Mouse (Mus musculus) thymus, adult 2 months (tissue): ENCODE measurements at regions not wholly inside any gene's neighbourhood (a gene's known extent, or its start where the extent isn't known, plus 50 kb on each side); places are given as distances from the start of the nearest gene placed in this dataset.

Source experiments
- DNase-seq: peaks from one replicate; pipeline ENCODE4 v3.0.0; 2021
- H3K27ac ChIP-seq: fragments of 200-500 bp; 2 replicates; pipeline ENCODE4 v1.5.1; 2012; ENCODE audit warnings: low read length, control low read depth; ENCODE audit not compliant: control insufficient read depth, insufficient read depth
- H3K27me3 ChIP-seq: fragments of 200-500 bp; 2 replicates; pipeline ENCODE4 v1.6.1; 2012; ENCODE audit warnings: mild to moderate bottlenecking, low read length, moderate library complexity, mixed read lengths; ENCODE audit not compliant: control insufficient read depth, insufficient read depth
- H3K36me3 ChIP-seq: fragments of 200-500 bp; 2 replicates; pipeline ENCODE4 v1.6.1; 2012; ENCODE audit warnings: mild to moderate bottlenecking, low read length, moderate library complexity; ENCODE audit not compliant: control insufficient read depth, insufficient read depth
- H3K4me1 ChIP-seq: fragments of 200-500 bp; replicated peaks from 2 replicates; pipeline ENCODE4 v1.6.1; 2012; ENCODE audit warnings: low read length; ENCODE audit not compliant: control insufficient read depth, insufficient read depth
- H3K4me3 ChIP-seq: fragments of 200-500 bp; 2 replicates; pipeline ENCODE4 v1.5.1; 2012; ENCODE audit warnings: mild to moderate bottlenecking, low read length, control low read depth, moderate library complexity; ENCODE audit not compliant: control insufficient read depth, insufficient read depth
- CTCF ChIP-seq: fragments of 200-500 bp; IDR thresholded peaks from 2 replicates; pipeline ENCODE4 v1.5.1; 2012; ENCODE audit warnings: mild to moderate bottlenecking, control low read depth, low read length, moderate library complexity, borderline replicate concordance; ENCODE audit not compliant: control insufficient read depth, poor library complexity, insufficient read depth; ENCODE audit errors: extremely low read depth
- POLR2A ChIP-seq: fragments of 200-500 bp; IDR thresholded peaks from 2 replicates; pipeline ENCODE4 v1.6.1; 2012; ENCODE audit warnings: mild to moderate bottlenecking, low read length, control low read depth, moderate library complexity; ENCODE audit not compliant: control insufficient read depth, poor library complexity, insufficient read depth; ENCODE audit errors: extremely low read depth
- whole genome bisulfite sequencing: fragments of 180-500 bp; shearing (Covaris S2); methylation state at CpG from one replicate; pipeline ENCODE4 v1.1.7; 2018; 5-methylcytosine and 5-hydroxymethylcytosine counted together

DNA sequence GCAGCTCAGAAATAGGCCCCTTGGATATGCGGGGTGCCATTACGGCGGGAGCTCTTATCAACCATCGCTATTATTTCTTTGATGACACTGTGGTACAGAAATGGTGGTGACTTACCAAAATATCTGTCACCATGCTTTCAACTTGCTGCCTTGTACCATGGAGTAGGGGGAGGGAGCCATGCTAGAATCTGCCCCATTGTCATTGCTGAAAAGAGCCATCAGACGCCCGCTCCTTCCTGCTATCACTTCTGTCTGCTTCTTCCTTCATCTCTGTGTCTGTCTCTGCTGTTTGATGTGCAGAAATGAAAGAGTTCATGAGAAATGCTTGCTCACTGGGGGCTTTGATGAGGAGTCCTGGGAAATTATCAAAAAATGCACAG lies 119.7 kb upstream of the Gas1 start:
- H3K4me3 ChIP-seq = no peak overlapping the region
- no peaks in the 10 kb centered on the region for H3K36me3 ChIP-seq
- TF ChIP-seq CTCF (no peak), POLR2A (no peak)
- no peaks in the 10 kb centered on the region for H3K27me3 ChIP-seq
- 95% methylated on average over 6 of the region's 6 CpGs for WGBS
- DNase-seq = no peak
- H3K4me1 ChIP-seq = no peaks in the 10 kb centered on the region
- H3K27ac ChIP-seq = no peak overlapping the region

DNA sequence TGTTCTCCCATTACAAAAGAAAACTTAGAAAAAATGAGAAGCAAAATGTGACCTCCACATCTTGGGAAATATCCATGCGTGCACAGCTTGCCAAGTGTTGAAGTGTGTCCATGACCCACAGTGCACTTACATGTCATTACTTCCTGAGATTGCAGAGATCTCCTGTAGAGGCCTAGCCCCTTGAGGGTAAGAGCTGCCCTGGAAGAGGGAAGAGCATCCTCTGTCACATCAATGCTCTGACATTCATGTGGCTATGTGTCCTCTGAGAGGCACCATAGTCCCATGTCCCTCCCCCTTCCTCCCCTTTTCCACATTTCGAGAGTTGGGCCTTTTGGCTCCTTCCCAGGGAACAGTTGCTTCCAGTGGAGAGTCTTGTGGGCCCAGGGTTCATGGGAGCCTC lies 121.4 kb upstream of the Gas1 start:
- TF ChIP-seq CTCF (no peak), POLR2A (no peak)
- Histone ChIP-seq H3K27ac (no peak overlapping the region), H3K4me1 (no peaks in the 10 kb centered on the region), H3K36me3 (no peaks in the 10 kb centered on the region), H3K4me3 (no peak overlapping the region), H3K27me3 (no peaks in the 10 kb centered on the region)
- WGBS = 81% methylated on average over 2 of the region's 2 CpGs
- no peak for DNase-seq

GRCm38 (mm10) chr13:60299076-60299475 lies 121.9 kb upstream of the Gas1 start:
- no peak for DNase-seq
- Histone ChIP-seq H3K27ac (no peak overlapping the region), H3K4me1 (no peaks in the 10 kb centered on the region), H3K4me3 (no peak overlapping the region), H3K27me3 (no peaks in the 10 kb centered on the region), H3K36me3 (no peaks in the 10 kb centered on the region)
- WGBS = 92% methylated on average over 5 of the region's 5 CpGs
- no peak for TF ChIP-seq POLR2A
- no peak for TF ChIP-seq CTCF

DNA sequence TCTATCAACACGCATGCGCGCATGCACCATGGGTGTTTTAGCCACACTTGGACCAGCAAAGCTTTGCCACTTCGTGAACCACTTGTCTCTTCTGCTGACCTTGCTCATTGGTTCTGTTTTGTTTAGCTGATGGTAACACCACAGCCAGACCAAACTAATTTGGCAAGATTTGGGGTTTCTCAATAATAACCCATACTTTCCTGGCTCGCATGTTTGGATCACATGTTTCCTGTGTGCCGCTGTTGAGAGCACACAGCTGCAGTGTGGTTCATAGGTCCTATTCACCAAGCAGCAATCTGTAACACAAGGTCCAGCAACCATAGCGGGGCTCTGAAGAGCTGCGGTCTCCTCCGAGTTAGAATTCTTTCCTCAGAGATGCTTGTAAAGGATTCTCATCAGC lies 126.4 kb upstream of the Gas1 start:
- H3K36me3 ChIP-seq = no peaks in the 10 kb centered on the region
- no peak for DNase-seq
- no peaks in the 10 kb centered on the region for H3K27me3 ChIP-seq
- no peak overlapping the region for H3K4me3 ChIP-seq
- TF ChIP-seq CTCF (no peak), POLR2A (no peak)
- H3K4me1 ChIP-seq = no peaks in the 10 kb centered on the region
- no peak overlapping the region for H3K27ac ChIP-seq
- WGBS = 89% methylated on average over 9 of the region's 9 CpGs

- Histone ChIP-seq H3K4me1 (no peaks in the 10 kb centered on the region), H3K36me3 (no peaks in the 10 kb centered on the region), H3K27ac (no peak overlapping the region), H3K4me3 (no peak overlapping the region), H3K27me3 (no peaks in the 10 kb centered on the region)
- 74% methylated on average over 1 of the region's 1 CpGs for WGBS
- DNase-seq = no peak
- TF ChIP-seq POLR2A = no peak
- TF ChIP-seq CTCF = no peak
These were observed 128.1 kb upstream of the Gas1 start for GRCm38 (mm10) chr13:60305028-60305810.

DNA sequence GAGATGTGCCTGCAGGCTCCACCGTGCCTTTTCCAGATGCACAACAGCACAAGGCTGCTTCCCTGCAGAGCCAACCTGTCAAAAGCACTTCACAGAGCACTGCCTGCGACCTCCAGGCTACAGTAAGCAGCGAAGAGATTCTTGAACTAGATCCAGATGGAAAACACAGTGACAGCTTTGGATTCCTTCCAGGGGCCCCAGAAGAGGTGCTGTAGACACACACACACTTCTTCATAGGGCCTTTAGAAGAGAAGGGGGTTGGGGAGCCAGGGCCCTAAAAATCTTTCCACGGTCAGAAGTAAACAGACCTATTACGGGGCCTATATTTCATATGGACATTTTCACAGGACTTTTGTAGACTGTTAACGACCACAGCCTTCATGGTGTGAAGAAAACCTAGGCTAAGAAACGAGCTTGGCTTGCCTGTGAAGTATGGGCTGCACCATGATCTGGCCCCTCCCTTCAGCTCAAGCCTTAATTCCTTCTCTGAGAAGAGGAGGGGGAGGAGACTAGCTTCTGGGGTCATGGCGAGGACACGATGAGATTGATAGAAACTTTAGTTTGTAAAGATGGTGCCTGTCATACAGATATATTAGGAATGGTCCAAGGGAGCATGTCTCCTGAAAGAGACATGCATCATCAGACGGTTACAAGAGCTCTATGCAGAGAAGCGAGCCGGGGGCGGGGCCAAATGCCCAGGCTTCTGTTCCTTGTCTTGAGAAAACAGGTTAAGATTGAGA lies 131.1 kb upstream of the Gas1 start:
- WGBS = 85% methylated on average over 13 of the region's 13 CpGs
- DNase-seq = no peak
- H3K27me3 ChIP-seq = no peaks in the 10 kb centered on the region
- no peak overlapping the region for H3K4me3 ChIP-seq
- no peaks in the 10 kb centered on the region for H3K4me1 ChIP-seq
- no peaks in the 10 kb centered on the region for H3K36me3 ChIP-seq
- H3K27ac ChIP-seq = no peak overlapping the region
- TF ChIP-seq CTCF = no peak
